Mouse (Mus musculus): ENCODE results near the gene Mpzl2. TPM values are rescaled to one million over a fixed set of nuclear protein-coding genes. Genes with fewer than 3 reads are reported as not detected.
A peak's percentile ranks its signal among the peaks of the same experiment; 100 is the strongest.

Mpzl2 gene
- total RNA-seq, 2 experiments from 2014 or later, result 0.76 to 1.2 TPM

DNA sequence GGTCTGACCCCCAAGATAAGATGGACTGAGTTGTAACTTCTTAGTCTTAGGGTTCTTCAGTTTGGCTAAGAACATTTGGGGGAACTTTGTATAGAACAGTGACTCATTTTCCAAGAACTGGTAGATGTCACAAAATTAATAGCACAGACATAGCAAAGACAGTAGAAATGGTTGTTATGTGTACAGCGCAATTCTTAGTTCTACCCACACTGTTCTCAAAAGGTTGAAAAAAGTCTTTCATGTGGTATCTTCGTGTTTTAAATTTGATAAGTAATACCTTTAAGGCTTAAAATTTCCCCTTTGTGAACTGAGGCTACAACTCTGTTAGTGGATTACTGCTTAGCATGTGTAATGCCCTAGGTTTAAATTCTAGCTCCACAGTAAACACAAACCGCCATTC lies 43.5 kb downstream of the Mpzl2 start:
- no peak for DNase-seq
- intact Hi-C loops (cut with DNase I), result no loop called here

DNA sequence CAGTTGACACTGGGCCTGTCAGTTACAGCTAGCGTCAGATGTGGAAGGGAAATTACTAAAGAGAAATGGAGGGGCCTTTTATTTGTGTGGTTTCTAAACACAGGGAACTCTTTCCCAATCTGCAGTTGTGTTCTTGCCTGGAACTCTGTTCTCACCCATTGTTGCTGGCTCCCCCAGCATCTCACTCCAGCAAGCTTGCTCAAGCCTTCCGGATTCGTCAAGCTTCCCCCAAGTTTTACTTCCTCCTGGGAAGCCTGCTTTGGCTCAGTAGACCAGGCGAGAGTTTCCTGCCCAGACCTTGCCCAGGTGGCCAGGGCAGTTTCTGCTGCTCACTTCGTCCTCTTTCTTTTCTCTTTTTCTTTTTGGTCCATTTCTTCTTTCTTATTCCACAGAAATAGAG lies 45.0 kb downstream of the Mpzl2 start:
- peak in 1 of 2 experiments; percentile 5 for DNase-seq
- intact Hi-C loops (cut with DNase I), result no loop called here

DNA sequence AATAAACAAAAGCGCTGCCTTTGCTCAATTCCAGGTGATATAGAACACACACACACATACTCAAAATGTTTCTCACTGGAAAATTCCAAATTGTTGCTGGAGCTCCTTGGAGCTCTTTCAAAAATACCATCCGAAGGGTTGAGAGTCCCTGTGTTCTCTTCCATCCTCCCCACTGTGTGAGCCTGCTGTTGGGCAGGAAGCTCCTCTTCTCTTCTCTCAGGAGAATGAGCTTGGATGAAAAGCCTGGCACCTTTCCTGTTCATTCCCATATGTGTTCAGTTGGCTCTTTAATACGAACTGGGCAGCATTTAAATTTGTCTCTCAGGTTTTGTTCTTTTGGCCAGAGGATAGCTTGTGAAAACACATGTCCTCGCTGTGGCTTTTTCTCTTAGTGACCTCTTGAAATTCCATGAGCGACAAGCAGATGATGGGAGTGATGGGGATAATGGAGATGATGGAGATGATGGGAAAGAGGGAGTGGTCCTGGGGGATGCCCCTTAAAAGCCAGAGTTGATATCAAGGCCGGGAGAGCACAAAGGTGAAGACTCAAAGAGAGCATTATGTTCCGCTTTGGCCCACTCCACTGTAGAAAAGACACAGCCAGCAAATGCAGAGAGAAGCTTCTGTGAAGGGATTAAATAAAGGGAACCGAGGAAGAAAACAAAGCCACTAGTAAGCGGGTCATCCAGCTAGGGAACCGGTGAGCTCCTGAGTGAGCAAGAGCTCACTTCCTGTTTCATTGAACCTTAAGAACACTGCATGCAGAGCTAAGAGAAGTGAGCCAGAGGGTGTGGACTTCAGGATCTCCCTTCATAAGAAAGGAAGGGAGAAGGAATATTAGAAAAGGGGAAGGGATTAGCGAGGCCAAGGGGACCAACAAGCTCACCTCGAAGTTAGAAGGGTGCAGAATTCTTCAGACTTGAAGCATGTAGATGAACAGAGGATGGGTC lies 46.4 kb downstream of the Mpzl2 start:
- intact Hi-C loops (cut with DNase I), result no loop called here
- no peak for DNase-seq

DNA sequence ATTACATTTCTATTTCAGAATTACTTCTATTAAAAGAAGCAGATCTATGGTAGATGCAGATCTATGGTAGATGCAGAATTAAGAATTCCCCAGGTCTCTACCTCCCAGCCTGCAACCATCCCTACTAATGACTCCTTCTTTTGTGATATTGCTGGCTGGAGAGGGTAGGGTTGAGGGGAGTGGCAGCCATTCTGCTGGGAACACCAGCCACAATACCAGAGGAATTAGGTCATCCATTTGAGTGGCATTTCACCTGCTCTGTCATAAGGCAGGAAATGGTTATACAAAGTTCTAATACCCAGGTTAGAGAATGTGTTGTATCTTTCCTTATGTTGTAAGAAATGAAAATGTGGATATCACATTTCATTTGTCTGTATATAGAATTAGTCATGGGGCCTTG lies 48.4 kb downstream of the Mpzl2 start:
- no peak for DNase-seq
- intact Hi-C loops (cut with DNase I), result no loop called here

DNA sequence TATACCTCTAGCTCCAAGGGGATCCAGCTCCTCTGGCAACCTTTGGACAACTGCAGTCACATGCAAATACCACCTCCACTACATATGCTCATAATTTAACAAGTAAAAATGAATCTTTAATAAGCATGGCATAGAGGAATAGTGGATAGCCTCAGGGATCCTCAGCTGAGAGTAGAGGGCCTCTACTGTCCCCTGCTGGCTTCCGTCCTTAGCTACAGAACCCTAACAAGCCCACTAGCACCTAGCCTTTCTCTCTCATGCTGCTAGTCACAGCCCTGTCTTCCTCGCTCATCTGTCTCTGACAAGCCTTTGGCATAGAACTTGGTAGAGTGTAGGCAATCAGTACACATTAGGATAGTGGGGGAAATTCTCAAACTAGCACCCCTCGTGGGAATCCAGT lies 51.2 kb downstream of the Mpzl2 start:
- no peak for DNase-seq
- intact Hi-C loops (cut with DNase I), result no loop called here

DNA sequence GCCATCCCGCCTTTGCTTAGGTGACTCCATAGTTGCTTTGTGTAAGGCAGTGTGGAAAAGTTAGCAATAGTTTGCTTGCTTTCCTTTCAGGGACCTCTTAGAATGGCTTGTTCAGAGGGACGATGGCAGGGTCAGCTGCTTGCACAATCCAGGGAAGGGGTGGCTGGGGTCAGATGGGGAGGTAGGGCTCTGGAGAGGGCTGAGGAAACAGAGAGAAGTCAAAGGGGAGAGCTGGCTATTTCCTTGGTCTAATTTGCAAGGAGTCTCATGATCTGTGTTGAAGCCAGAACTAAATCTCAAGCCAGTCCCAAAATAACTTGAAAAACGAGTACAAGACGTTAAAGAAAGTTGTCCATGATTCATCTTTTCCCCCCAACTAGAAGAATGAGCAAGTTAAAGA lies 53.0 kb downstream of the Mpzl2 start:
- intact Hi-C loops (cut with DNase I), result no loop called here
- no peak for DNase-seq

DNA sequence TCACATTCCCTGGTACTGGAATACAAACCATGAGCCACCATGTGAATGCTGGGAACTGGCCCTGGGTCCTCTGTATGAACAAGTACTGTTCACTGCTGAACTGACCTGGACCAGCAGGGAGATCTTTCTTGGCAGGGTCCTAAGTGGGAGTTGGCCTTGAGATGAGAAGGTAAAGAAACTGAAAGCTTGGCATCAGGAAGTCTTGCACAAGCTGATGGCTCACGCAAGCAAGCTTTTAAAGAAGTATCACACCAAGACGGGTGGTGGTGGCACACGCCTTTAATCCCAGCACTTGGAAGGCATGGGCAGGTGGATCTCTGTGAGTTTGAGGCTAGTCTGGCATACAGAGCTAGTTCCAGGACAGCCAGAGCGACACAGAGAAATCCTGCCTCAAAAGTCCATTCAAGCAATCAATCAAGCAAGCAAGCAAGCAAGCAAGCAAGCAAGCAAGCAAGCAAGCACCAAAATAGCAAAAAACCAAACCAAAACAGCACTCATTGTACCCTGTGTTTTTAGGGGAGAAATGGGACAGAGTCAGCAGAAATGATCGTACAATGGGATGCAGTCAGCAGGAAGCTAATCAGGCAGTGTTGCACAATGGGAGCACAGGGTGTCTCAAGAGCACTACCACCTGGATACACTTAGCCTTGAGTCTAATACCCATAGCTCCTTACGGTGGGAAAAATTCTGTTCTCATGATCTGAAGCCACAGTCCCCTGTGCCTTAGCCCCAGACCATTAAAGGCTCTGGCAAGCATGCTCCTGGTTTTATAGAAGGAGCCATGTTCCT lies 55.7 kb downstream of the Mpzl2 start:
- intact Hi-C loops (cut with DNase I), result no loop called here
- no peak for DNase-seq

DNA sequence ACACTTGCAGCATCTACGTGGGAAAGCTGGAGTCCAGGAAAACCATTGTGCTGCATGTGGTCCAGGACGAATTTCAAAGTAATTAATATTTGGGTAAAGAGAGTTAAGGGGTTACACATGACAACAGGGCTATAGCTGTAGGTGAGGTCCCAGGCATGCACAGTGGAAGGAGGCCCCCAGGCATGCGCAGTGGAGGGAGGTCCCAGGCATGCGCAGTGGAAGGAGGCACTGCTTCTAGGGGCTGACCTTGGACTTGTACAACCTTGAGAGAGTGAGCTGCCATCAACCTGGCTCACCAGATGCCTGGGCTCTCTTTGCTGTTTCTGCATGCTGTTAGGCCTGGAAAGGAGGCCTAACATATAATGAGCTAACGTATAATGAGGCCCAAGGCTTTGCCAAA lies 58.3 kb downstream of the Mpzl2 start:
- intact Hi-C loops (cut with DNase I), result no loop called here
- DNase-seq, result no peak

DNA sequence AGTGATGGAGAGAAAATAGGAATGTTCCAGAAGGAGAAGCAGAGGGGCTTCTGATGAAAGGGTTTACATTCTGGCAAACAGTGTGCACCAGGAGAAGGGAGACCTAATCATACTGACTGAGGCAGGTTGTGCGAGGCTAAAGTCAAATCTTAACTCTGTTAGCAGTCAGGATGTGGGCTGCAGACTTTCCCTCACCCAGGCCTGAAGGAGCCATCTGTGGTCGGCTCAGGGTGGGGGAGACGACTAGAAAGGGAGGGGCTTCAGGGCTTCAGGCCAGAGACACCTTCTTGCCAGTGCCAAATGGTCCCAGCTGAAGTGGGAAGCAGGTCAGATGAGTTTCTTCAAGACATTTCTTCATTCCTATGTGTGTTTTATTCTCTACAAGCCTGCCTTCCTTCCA lies 58.8 kb downstream of the Mpzl2 start:
- no peak for DNase-seq
- intact Hi-C loops (cut with DNase I), result no loop called here

DNA sequence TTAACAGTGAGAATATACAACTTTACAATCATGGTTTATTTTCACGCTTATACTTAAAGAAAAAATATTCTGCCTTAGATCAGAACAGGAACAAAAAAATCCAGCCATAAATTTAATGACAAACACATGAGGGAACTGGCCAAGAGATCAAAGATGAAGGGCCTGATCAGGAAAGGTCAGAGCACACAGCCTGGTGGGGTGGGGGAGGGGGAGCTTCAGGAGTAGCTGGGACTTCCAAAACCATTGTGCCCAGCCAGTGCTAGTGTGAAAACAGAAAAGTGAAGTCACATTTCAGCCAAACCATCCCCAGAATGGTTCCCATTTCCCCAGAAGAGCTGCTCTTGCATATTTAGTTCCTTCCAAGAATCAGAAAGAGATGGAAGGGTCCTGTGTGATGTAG lies 62.9 kb downstream of the Mpzl2 start:
- no peak for DNase-seq
- intact Hi-C loops (cut with DNase I), result no loop called here

DNA sequence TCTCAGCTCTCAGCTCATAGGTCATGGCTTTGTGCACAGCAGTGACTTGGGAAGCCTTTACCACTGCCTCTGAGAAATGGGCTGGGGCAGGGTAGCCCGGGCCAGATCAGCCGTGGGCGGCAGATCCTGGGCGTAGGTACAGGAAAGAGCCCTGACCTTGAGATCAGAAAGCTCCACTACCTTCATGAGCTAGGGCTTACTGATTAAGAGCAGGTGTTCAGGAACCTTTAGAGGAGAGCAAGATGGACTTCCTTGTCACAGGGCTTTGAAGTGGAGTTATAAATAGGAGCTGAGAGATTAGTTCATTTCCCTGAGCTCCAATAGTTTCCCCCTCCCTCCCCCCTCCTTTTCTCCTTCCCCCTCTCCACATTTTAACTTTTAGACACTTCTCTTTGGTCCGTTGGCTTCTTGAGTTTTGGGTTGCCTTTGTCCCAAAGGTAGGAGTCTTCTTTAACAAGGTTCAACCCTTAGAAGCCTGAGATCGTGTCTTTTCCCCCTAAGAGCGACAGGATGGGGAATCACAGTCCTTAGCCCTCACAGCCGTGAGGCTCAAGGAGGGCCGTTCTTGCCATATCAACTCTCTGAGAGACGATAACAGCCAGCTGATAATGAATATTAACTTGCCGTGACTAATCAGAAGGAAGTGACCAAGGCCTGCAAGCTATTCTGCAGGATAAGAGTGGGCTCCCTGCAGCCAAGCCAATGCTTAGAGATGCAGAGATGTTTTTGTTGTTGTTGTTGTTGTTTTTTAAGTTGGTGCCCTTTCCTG lies 63.8 kb downstream of the Mpzl2 start:
- intact Hi-C loops (cut with DNase I), result no loop called here
- DNase-seq, result no peak

Other genes with a start within 250 kb of the Mpzl2 start
- 10 to 100 TPM in 1 of 2 experiments, 1 to 10 TPM in 1; 9.6 to 10.9 TPM for gene Tmem25, start 240.5 kb upstream of the Mpzl2 start, total RNA-seq (2021)
- gene Ttc36, start 236.7 kb upstream of the Mpzl2 start, total RNA-seq (2021), result under 1 TPM in 1 of 2 experiments, not detected in 1; 0.41 TPM
- 10 to 100 TPM; 26.1 to 29.7 TPM for gene Kmt2a, start 158.5 kb upstream of the Mpzl2 start, total RNA-seq (2021)
- gene Atp5l, start 119.1 kb upstream of the Mpzl2 start, total RNA-seq (2021), result 1,000 to 10,000 TPM; 1,604 to 1,644 TPM
- 10 to 100 TPM; 40.7 to 44.8 TPM for gene Ube4a, start 74.2 kb upstream of the Mpzl2 start, total RNA-seq (2021)
- not detected for gene Cd3g, start 59.4 kb upstream of the Mpzl2 start, total RNA-seq (2021)
- under 1 TPM in 1 of 2 experiments, not detected in 1; 0.35 TPM for gene Cd3d, start 58.0 kb upstream of the Mpzl2 start, total RNA-seq (2021)
- gene Cd3e, start 30.2 kb upstream of the Mpzl2 start, total RNA-seq (2021), result under 1 TPM; 0.47 to 0.60 TPM
- 1 to 10 TPM; 1.4 to 1.5 TPM for gene Mpzl3, start 15.4 kb downstream of the Mpzl2 start, total RNA-seq (2021)
- gene Jaml, start 39.4 kb downstream of the Mpzl2 start, total RNA-seq (2021), result under 1 TPM; 0.19 to 0.24 TPM
- gene Scn2b, start 78.0 kb downstream of the Mpzl2 start, total RNA-seq (2021), result 1 to 10 TPM; 1.2 to 1.4 TPM
- gene Scn4b, start 98.6 kb downstream of the Mpzl2 start, total RNA-seq (2021), result 1 to 10 TPM; 6.3 to 7.6 TPM
- gene BC049352, start 142.2 kb downstream of the Mpzl2 start, total RNA-seq (2021), result not detected
- not detected for gene Tmprss4, start 164.3 kb downstream of the Mpzl2 start, total RNA-seq (2021)
- 1 to 10 TPM; 1.7 to 2.4 TPM for gene Il10ra, start 229.3 kb downstream of the Mpzl2 start, total RNA-seq (2021)

All from heart, postnatal 36 days (tissue).